Comparison of ENCODE assay signal across 24 mouse cellular contexts in genomic region chr19:49379646-49380045, GRCm38 (mm10).
"Had no signal": no experiment of that assay in that cellular context is flagged by ENCODE, and none has a peak within 500 bp of the region (broad histone marks: within the 10 kb centered on the region; RNA-seq: fewer than 3 reads in every experiment).

No protein-coding gene starts in this region.

- ATAC-seq: forebrain, embryonic 16.5 days; hindbrain, postnatal 0 days; intestine, embryonic 16.5 days; liver, embryonic 12.5 days had no signal

- H3K9me3 ChIP-seq: hindbrain, embryonic 10.5 days; hindbrain, embryonic 12.5 days; hindbrain, embryonic 15.5 days; kidney, embryonic 15.5 days; limb, embryonic 13.5 days; limb, embryonic 15.5 days; liver, embryonic 12.5 days had no signal

- H3K27me3 ChIP-seq: hindbrain, embryonic 12.5 days; hindbrain, embryonic 15.5 days; kidney, embryonic 15.5 days; limb, embryonic 13.5 days; limb, embryonic 15.5 days; liver, embryonic 12.5 days had no signal

- DNase-seq: gastrocnemius, postnatal 10 days; gastrocnemius, postnatal 25 days; heart, adult 2 months; heart, postnatal 14 days; heart, postnatal 4 days; kidney, adult 11 months; kidney, adult 2 months; kidney, adult 9 months; kidney, postnatal 10 days; kidney, postnatal 36 days; layer of hippocampus, adult 9-11 months; layer of hippocampus, postnatal 36 days; left cerebral cortex, postnatal 4 days had no signal

- H3K9ac ChIP-seq: hindbrain, embryonic 12.5 days; hindbrain, embryonic 15.5 days; kidney, embryonic 15.5 days; limb, embryonic 13.5 days; limb, embryonic 15.5 days; liver, embryonic 12.5 days; liver, embryonic 14.5 days had no signal

- H3K4me3 ChIP-seq: heart, adult 2 months; hindbrain, embryonic 10.5 days; hindbrain, embryonic 12.5 days; hindbrain, embryonic 15.5 days; kidney, embryonic 15.5 days; limb, embryonic 13.5 days; limb, embryonic 15.5 days; liver, embryonic 12.5 days had no signal

- H3K27ac ChIP-seq: heart, adult 2 months; hindbrain, embryonic 10.5 days; hindbrain, embryonic 12.5 days; hindbrain, embryonic 15.5 days; hindbrain, postnatal 0 days; kidney, embryonic 15.5 days; limb, embryonic 13.5 days; limb, embryonic 15.5 days; liver, embryonic 12.5 days; liver, embryonic 14.5 days had no signal

- H3K36me3 ChIP-seq: hindbrain, embryonic 10.5 days; hindbrain, embryonic 12.5 days; hindbrain, embryonic 15.5 days; kidney, embryonic 15.5 days; limb, embryonic 13.5 days; limb, embryonic 15.5 days; liver, embryonic 12.5 days had no signal

- H3K4me2 ChIP-seq: hindbrain, embryonic 12.5 days; hindbrain, embryonic 15.5 days; kidney, embryonic 15.5 days; limb, embryonic 13.5 days; limb, embryonic 15.5 days; liver, embryonic 12.5 days had no signal

- H3K4me1 ChIP-seq: hindbrain, embryonic 10.5 days; hindbrain, embryonic 12.5 days; hindbrain, embryonic 15.5 days; kidney, embryonic 15.5 days; limb, embryonic 13.5 days; limb, embryonic 15.5 days; liver, embryonic 12.5 days had no signal
